Mouse (Mus musculus): Measurements from ENCODE around the gene Gm49601. TPM values are rescaled to one million over a fixed set of nuclear protein-coding genes. Genes with fewer than 3 reads are reported as not detected.

Gene Gm49601
- total RNA-seq, 1 experiment from 2014 or later: 4.8 TPM

DNA sequence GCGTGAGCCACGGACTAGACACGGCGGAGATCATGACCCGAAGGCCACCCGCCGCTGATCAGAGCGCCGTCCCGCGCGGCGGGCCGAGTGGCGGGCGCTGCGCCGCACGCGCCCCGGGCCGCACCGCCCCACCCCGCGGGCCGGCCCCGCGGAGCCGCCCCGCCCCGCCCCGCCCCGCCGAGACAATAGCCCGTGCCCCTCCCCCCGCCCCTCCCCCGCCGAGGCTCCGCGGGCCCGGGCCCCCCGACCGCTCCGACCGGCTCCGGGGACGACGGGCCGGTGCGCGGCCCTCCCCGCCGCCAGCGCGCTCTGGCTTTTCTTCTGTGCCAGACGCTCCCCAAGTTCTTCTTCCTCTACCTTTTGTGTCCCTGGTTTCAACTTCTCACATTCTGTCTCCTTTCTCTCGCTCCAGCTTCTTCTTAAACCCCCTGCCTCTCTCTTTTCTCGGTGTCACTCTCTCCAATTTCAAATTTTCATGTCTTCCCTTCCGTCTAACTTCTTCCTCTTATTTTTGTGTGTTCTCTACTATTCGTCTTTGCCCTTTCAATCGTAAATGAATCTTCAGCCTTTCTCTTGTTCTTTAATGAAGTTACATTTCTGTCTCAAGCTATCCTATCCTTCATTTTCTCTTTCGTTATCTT lies 39.2 kb downstream of the Gm49601 start:
- no peak for ATAC-seq (ENCODE audit: extremely low read depth, insufficient number of reproducible peaks, low FRiP score, poor library complexity, severe bottlenecking)

GRCm38 (mm10) chr16:18586076-18586905 lies 39.9 kb downstream of the Gm49601 start:
- ATAC-seq (ENCODE audit: extremely low read depth, insufficient number of reproducible peaks, low FRiP score, poor library complexity, severe bottlenecking): no peak

- no peak for ATAC-seq (ENCODE audit: extremely low read depth, insufficient number of reproducible peaks, low FRiP score, poor library complexity, severe bottlenecking)
These were observed 40.6 kb downstream of the Gm49601 start for GRCm38 (mm10) chr16:18585676-18586075.

DNA sequence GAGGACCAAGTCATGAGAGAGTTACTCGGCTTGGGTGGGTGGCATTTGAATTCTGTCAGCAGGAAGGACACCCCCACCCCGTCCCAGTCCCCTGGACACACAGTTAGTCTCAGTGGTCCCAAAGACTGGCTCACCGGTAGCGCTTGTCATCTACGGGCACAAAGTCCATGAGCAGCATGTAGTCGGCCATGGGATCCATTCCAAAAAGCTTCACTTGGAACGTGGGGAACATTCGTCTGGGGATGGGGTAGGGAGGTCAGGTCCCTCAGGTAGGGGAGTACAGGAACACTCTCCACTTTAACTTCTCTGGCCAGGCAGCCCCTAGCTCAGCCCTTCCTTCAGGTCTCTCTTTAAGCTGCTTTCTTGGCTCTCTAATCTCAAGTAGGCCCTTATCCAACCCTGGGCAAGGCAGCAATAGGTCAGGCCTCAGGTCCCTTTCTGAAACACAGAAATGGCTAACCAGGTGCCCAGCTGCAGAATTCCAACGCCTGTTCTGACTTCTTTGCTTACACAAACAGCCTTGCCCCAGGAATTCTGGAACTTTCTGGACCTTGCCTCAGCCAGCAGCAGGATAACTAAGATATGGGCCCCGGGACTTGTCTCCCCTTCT lies 41.2 kb downstream of the Gm49601 start:
- no peak for ATAC-seq (ENCODE audit: extremely low read depth, insufficient number of reproducible peaks, low FRiP score, poor library complexity, severe bottlenecking)

- no peak for ATAC-seq (ENCODE audit: extremely low read depth, insufficient number of reproducible peaks, low FRiP score, poor library complexity, severe bottlenecking)
These were observed 42.4 kb downstream of the Gm49601 start for GRCm38 (mm10) chr16:18583673-18584357.

DNA sequence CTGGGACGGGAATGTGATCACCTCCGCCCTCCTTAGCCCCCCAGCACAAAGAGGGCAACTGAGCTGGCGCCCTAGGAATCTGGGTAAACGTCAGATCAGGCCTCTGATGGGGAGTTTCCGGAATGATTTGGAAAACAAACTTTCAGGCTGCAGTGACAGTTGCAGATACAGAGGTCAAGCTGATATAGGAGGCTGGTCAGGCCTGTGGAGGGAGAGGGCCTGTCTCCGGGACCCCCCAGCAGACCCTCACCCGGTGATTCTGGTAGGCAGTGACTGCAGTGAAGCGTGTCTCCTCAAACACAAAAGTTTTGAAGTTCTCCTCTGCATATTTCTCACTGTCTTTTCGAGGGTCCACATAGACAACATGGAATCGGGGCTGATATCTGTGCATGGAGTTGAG lies 43.1 kb downstream of the Gm49601 start:
- no peak for ATAC-seq (ENCODE audit: extremely low read depth, insufficient number of reproducible peaks, low FRiP score, poor library complexity, severe bottlenecking)

DNA sequence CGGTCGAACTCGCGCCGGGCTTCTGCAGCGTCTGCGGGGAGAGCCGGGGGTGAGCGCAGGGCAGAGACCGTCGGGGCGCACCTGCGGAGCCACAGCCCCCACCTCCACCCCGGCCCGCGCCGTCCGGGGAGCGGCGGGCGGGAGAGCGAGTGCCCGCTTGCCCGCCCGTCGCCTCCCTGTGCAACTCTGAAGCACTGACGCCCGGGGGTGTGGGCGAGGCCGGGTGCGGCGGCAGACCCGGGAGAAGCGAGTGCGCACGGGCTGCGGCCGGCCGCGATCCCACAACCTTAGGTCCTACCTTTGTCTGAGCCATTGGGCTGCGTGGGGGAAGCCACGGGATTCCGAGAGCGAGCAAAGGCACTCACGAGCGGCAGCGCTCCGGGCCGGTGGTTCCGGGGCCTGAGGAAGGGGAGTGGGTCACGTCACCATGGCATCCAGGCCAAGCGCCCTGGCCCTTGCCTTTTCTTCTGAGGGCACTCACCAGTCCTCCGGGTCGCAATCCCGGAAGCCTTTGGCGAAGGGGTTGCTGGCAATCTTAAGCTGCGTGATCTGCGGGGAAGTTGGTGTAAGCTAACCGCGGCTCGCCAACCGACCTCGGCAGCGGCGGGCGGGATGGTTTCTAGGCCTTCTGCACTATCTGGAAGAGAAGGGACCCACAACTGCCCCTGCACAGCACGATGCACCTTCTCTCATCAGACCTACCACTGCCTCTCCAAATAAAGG lies 43.6 kb downstream of the Gm49601 start:
- ATAC-seq (ENCODE audit: extremely low read depth, insufficient number of reproducible peaks, low FRiP score, poor library complexity, severe bottlenecking): no peak

- no peak for ATAC-seq (ENCODE audit: extremely low read depth, insufficient number of reproducible peaks, low FRiP score, poor library complexity, severe bottlenecking)
These were observed 44.5 kb downstream of the Gm49601 start for GRCm38 (mm10) chr16:18581623-18582205.

GRCm38 (mm10) chr16:18581050-18581622 lies 45.1 kb downstream of the Gm49601 start:
- no peak for ATAC-seq (ENCODE audit: extremely low read depth, insufficient number of reproducible peaks, low FRiP score, poor library complexity, severe bottlenecking)

DNA sequence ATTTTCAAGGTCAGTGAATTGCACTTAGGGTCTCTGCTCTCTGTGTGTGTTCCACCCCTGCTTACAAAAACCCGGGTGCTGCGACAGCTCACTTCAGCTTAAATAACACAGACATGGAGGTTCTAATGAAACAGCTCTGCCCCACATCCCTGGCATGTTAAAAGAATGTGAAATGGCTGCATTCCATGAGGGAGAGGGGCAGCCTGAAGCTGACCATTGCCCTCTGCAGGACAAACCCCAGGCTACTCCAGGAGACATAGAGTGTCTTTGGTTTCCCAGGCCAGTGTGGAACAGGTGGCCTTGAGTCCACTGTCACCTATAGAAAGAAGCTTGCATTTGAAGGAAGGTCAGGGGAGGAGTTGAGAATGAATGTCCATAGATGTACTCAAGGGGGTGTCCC lies 45.8 kb downstream of the Gm49601 start:
- ATAC-seq (ENCODE audit: extremely low read depth, insufficient number of reproducible peaks, low FRiP score, poor library complexity, severe bottlenecking): no peak

- ATAC-seq (ENCODE audit: extremely low read depth, insufficient number of reproducible peaks, low FRiP score, poor library complexity, severe bottlenecking): no peak
These were observed 48.5 kb downstream of the Gm49601 start for GRCm38 (mm10) chr16:18577599-18578160.

DNA sequence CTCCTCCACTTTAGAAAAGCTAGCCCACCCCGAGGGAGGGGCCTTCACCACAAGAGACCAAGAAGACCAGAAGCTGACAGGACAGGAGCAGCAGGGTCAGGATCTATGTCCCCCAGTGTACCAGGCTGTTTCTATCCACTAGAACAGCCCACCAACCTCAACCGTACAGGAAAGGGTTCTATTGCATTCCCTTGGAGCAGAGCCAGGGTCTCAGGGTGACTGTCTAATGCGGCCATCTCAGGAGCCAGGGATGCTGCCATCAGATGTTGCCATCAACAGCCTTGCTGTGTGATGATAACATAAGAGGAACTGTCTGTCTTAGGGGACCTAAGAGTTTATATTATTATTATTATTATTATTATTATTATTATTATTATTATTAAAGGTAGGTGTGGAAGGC lies 49.2 kb downstream of the Gm49601 start:
- ATAC-seq (ENCODE audit: extremely low read depth, insufficient number of reproducible peaks, low FRiP score, poor library complexity, severe bottlenecking): no peak

DNA sequence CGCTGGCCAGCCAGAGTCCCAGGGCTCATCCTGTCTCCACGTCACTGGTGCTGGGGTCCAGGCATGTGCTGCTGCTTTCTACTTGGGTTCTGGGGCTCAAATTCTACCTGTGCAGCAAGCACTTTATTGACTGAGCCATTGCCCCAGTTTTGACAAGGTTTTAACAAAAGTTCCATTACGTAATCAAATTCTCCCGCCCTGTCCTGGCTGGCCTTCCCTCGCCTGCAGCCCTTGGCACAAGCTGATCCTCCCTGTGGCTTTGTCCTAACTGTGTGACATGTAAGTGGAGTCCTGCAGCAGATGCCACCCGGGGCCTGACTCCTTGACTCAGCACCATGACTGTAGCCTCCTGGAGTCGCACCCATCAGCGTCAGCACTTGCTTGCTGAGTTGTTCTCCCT lies 52.0 kb downstream of the Gm49601 start:
- ATAC-seq (ENCODE audit: extremely low read depth, insufficient number of reproducible peaks, low FRiP score, poor library complexity, severe bottlenecking): no peak

Other genes starting within 250 kb of the Gm49601 start
- 6.1 and 8.5 TPM in 2 replicates for gene Txnrd2, start 200.0 kb downstream of the Gm49601 start, total RNA-seq (2017)
- 12.3 and 14.5 TPM in 2 replicates for gene Comt, start 199.6 kb downstream of the Gm49601 start, total RNA-seq (2017)
- gene Gnb1l, start 127.7 kb downstream of the Gm49601 start, total RNA-seq (2017): 0.47 and 0.61 TPM in 2 replicates
- 2.8 and 2.9 TPM in 2 replicates for gene Rtl10, start 127.5 kb downstream of the Gm49601 start, total RNA-seq (2017)
- not detected in 2 replicates for gene Tbx1, start 35.8 kb downstream of the Gm49601 start, total RNA-seq (2017)
- gene Gp1bb, start 4.0 kb downstream of the Gm49601 start, total RNA-seq (2017): 4.8 and 5.4 TPM in 2 replicates
- 2.2 and 3.6 TPM in 2 replicates for gene Sept5, start 3.5 kb upstream of the Gm49601 start, total RNA-seq (2017)
- not detected in 2 replicates for gene Cldn5, start 150.4 kb upstream of the Gm49601 start, total RNA-seq (2017)
- gene Ufd1, start 185.4 kb upstream of the Gm49601 start, total RNA-seq (2017): 96.0 and 103 TPM in 2 replicates
- gene Cdc45, start 185.6 kb upstream of the Gm49601 start, total RNA-seq (2017): 4.7 and 5.2 TPM in 2 replicates
- gene 2510002D24Rik, start 210.2 kb upstream of the Gm49601 start, total RNA-seq (2017): 41.2 and 58.1 TPM in 2 replicates
- 0.23 TPM in 1 of 2 replicates, not detected in the other for gene Gm28539, start 210.2 kb upstream of the Gm49601 start, total RNA-seq (2017)

Measured in neutrophil, adult 5-6 weeks (primary cell).